Comparison of ENCODE assay signal across 29 mouse cellular contexts in genomic region chr17:39498043-39498442, GRCm38 (mm10). TPM values are rescaled to one million over a fixed set of nuclear protein-coding genes. Genes with fewer than 3 reads are reported as not detected.
"Had no signal": no experiment of that assay in that cellular context is flagged by ENCODE, and none has a peak within 500 bp of the region (broad histone marks: within the 10 kb centered on the region; RNA-seq: fewer than 3 reads in every experiment).

No protein-coding gene starts in this region.

RNA-seq across cellular contexts. Expression of gene Esp16, which starts 37.9 kb away (rescaled TPM):
- total RNA-seq: common myeloid progenitor, adult 5-6 weeks; forebrain, postnatal 0 days; gastrocnemius, adult 18-20 months; gastrocnemius, adult 2 months; gastrocnemius, adult 8-10 months; gastrocnemius, postnatal 10 days; gastrocnemius, postnatal 14 days; gastrocnemius, postnatal 25 days; gastrocnemius, postnatal 36 days; gastrocnemius, postnatal 4 days; granulocyte monocyte progenitor cell, adult 5-6 weeks had no signal
- polyA plus RNA-seq: cerebellum, adult 2 months; cortical plate, adult 2 months; embryonic facial prominence, embryonic 10.5 days; embryonic facial prominence, embryonic 11.5 days; embryonic facial prominence, embryonic 12.5 days; embryonic facial prominence, embryonic 13.5 days; embryonic facial prominence, embryonic 14.5 days; embryonic facial prominence, embryonic 15.5 days; erythroblast, embryonic 14.5 days; forebrain, embryonic 10.5 days; forebrain, embryonic 11.5 days; forebrain, embryonic 12.5 days; forebrain, embryonic 13.5 days; forebrain, embryonic 14.5 days; forebrain, embryonic 15.5 days; forebrain, embryonic 16.5 days; forebrain, postnatal 0 days; frontal cortex, adult 2 months; gonadal fat pad, adult 2 months had no signal
